Mouse (Mus musculus): ENCODE results near the gene Grin3b. TPM values are rescaled to one million over a fixed set of nuclear protein-coding genes. Genes with fewer than 3 reads are reported as not detected.

Grin3b gene
- polyA plus RNA-seq (2015; fragmentation: Nextera tagmentation; extraction: Ambion mirVana): 0.08 TPM in 1 of 2 replicates, not detected in the other

GRCm38 (mm10) chr10:79970415-79971182 lies at the start of gene Grin3b:
Gene Grin3b, plus strand, starts transcription at chr10:79970715.
- no peak within 1 kb of the TSS for H3K27ac ChIP-seq (ENCODE audit: low read length)
- peak within 1 kb of the TSS; percentile 40 for H3K4me2 ChIP-seq (ENCODE audit: low read depth, low read length)
- no peaks in the 10 kb centered on the region; the same call in none of the 2 replicates for H3K9me3 ChIP-seq (replicated peaks; ENCODE audit: control insufficient read depth, low read length)
- no peak for ATAC-seq (ENCODE audit: low read depth)
- 9% methylated on average over 33 of the region's 47 CpGs for WGBS (ENCODE audit: insufficient replicate concordance)
- H3K4me3 ChIP-seq (ENCODE audit: low read depth, low read length): peak within 1 kb of the TSS; percentile 16
- peaks cover 35% of the 10 kb centered on the region for H3K27me3 ChIP-seq (ENCODE audit: control insufficient read depth, insufficient read depth, low read depth, low read length)
- no peak within 1 kb of the TSS for H3K9ac ChIP-seq (ENCODE audit: low read depth, low read length)
- H3K4me1 ChIP-seq (ENCODE audit: control insufficient read depth, low read depth, low read length): peaks cover 3% of the 10 kb centered on the region
- H3K36me3 ChIP-seq (ENCODE audit: control insufficient read depth, insufficient read depth): peaks cover 16% of the 10 kb centered on the region

DNA sequence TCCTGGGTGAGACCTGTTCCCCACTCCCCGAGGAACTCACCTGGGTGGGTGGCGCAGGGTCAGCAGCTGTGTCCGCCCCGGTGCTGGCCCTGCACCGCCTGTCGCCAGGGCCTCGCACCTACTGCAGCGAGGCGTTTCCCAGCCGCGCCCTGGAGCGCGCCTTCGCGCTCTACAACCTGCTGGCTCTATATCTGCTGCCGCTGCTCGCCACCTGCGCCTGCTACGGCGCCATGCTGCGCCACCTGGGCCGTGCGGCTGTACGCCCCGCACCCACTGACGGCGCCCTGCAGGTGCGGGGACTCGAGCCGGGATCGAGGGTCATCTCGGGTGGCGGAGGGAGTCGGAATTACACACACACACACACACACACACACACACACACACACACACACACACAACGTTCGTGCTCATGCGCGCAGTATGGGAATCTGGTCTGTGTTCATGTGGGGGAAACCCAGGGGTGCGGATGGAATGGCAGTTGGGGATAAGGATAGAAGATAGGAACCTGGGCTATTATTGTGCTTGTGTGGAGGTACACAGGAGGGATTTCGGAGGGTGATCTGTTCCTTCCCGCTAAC lies 49.5 kb upstream of the Grin3b start, which contains the start of gene R3hdm4:
R3hdm4 (minus strand) TSS at position 251 of the 578 bp plus-strand sequence.
- Histone ChIP-seq H3K36me3 (ENCODE audit: control insufficient read depth, insufficient read depth) (no peaks in the 10 kb centered on the region), H3K27ac (ENCODE audit: low read length) (no peak within 1 kb of the TSS), H3K27me3 (ENCODE audit: control insufficient read depth, insufficient read depth, low read depth, low read length) (peaks cover 62% of the 10 kb centered on the region), H3K4me3 (ENCODE audit: low read depth, low read length) (peak within 1 kb of the TSS; percentile 21; the same call in 1 of the 2 replicates), H3K4me2 (ENCODE audit: low read depth, low read length) (peak within 1 kb of the TSS; percentile 33), H3K9me3 (replicated peaks; ENCODE audit: control insufficient read depth, low read length) (no peaks in the 10 kb centered on the region), H3K4me1 (ENCODE audit: control insufficient read depth, low read depth, low read length) (peaks cover 47% of the 10 kb centered on the region), H3K9ac (ENCODE audit: low read depth, low read length) (no peak within 1 kb of the TSS)
- WGBS (ENCODE audit: insufficient replicate concordance): 9% methylated on average over 41 of the region's 41 CpGs
- ATAC-seq (ENCODE audit: low read depth): no peak

GRCm38 (mm10) chr10:79921572-79921971 lies 48.9 kb upstream of the Grin3b start:
- peaks cover 62% of the 10 kb centered on the region for H3K27me3 ChIP-seq (ENCODE audit: control insufficient read depth, insufficient read depth, low read depth, low read length)
- no peaks in the 10 kb centered on the region for H3K9me3 ChIP-seq (replicated peaks; ENCODE audit: control insufficient read depth, low read length)
- peaks cover 49% of the 10 kb centered on the region for H3K4me1 ChIP-seq (ENCODE audit: control insufficient read depth, low read depth, low read length)
- no peak overlapping the region for H3K9ac ChIP-seq (ENCODE audit: low read depth, low read length)
- H3K4me2 ChIP-seq (ENCODE audit: low read depth, low read length): peak overlapping the region; percentile 33
- H3K36me3 ChIP-seq (ENCODE audit: control insufficient read depth, insufficient read depth): no peaks in the 10 kb centered on the region
- 9% methylated on average over 34 of the region's 34 CpGs for whole genome bisulfite sequencing (ENCODE audit: insufficient replicate concordance)
- no peak overlapping the region for H3K27ac ChIP-seq (ENCODE audit: low read length)
- no peak for ATAC-seq (ENCODE audit: low read depth)
- peak overlapping the region; percentile 21; the same call in 1 of the 2 replicates for H3K4me3 ChIP-seq (ENCODE audit: low read depth, low read length)

DNA sequence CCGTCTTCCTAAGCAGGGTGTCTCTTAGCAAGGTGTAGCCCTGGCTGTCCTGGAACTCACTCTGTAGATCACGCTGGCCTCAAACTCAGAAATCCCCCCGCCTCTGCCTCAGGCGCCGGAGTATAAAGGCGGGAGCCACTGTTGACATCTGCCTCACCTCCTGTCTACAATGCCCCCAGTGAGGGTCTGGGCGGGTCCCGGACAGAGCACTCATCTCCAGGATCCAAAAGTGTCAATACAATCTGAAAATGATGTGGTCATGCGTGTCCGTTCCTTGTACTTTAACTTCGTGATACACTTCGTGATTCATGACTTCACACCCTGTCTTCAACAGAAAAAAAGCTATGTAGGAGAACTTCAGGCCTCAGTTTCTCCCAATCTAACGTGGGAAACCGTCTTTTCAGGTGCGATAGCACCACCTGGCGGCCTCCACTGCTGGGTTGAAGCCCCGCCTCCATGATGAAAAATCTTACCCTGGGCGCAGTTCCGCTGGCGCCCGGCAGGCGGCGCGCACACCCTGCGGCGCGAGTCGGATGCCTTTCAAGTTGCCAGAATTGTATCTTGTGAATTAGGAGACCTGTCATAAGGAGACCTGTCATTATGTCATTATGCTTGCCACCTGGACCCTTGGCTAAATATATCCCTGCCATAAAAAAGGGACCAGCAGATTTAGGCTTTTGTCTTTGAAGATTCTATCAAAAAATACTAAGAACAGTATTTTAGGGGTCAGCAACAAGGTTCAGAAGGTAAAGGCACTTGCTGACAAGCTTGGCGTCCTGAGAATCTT lies 45.3 kb upstream of the Grin3b start:
- WGBS (ENCODE audit: insufficient replicate concordance): 14% methylated on average over 29 of the region's 29 CpGs
- no peak overlapping the region; the same call in 1 of the 2 replicates for H3K4me3 ChIP-seq (ENCODE audit: low read depth, low read length)
- H3K27me3 ChIP-seq (ENCODE audit: control insufficient read depth, insufficient read depth, low read depth, low read length): peaks cover 32% of the 10 kb centered on the region
- no peak overlapping the region for H3K9ac ChIP-seq (ENCODE audit: low read depth, low read length)
- peak; percentile 3; the same call in 1 of the 2 replicates for ATAC-seq (ENCODE audit: low read depth)
- H3K4me1 ChIP-seq (ENCODE audit: control insufficient read depth, low read depth, low read length): peaks cover 45% of the 10 kb centered on the region
- peak overlapping the region; percentile 91 for H3K4me2 ChIP-seq (ENCODE audit: low read depth, low read length)
- H3K9me3 ChIP-seq (replicated peaks; ENCODE audit: control insufficient read depth, low read length): no peaks in the 10 kb centered on the region
- peak overlapping the region; percentile 70; the same call in 1 of the 2 replicates for H3K27ac ChIP-seq (ENCODE audit: low read length)
- no peaks in the 10 kb centered on the region for H3K36me3 ChIP-seq (ENCODE audit: control insufficient read depth, insufficient read depth)

- peak overlapping the region; percentile 91 for H3K4me2 ChIP-seq (ENCODE audit: low read depth, low read length)
- peaks cover 25% of the 10 kb centered on the region for H3K27me3 ChIP-seq (ENCODE audit: control insufficient read depth, insufficient read depth, low read depth, low read length)
- H3K9me3 ChIP-seq (replicated peaks; ENCODE audit: control insufficient read depth, low read length): no peaks in the 10 kb centered on the region
- peak overlapping the region; percentile 87 for H3K9ac ChIP-seq (ENCODE audit: low read depth, low read length)
- no peaks in the 10 kb centered on the region for H3K36me3 ChIP-seq (ENCODE audit: control insufficient read depth, insufficient read depth)
- peaks cover 40% of the 10 kb centered on the region for H3K4me1 ChIP-seq (ENCODE audit: control insufficient read depth, low read depth, low read length)
- 11% methylated on average over 15 of the region's 15 CpGs for WGBS (ENCODE audit: insufficient replicate concordance)
- H3K27ac ChIP-seq (ENCODE audit: low read length): peak overlapping the region; percentile 70
- H3K4me3 ChIP-seq (ENCODE audit: low read depth, low read length): peak overlapping the region; percentile 84
- ATAC-seq (ENCODE audit: low read depth): no peak
These were observed 44.6 kb upstream of the Grin3b start for GRCm38 (mm10) chr10:79925785-79926490.

DNA sequence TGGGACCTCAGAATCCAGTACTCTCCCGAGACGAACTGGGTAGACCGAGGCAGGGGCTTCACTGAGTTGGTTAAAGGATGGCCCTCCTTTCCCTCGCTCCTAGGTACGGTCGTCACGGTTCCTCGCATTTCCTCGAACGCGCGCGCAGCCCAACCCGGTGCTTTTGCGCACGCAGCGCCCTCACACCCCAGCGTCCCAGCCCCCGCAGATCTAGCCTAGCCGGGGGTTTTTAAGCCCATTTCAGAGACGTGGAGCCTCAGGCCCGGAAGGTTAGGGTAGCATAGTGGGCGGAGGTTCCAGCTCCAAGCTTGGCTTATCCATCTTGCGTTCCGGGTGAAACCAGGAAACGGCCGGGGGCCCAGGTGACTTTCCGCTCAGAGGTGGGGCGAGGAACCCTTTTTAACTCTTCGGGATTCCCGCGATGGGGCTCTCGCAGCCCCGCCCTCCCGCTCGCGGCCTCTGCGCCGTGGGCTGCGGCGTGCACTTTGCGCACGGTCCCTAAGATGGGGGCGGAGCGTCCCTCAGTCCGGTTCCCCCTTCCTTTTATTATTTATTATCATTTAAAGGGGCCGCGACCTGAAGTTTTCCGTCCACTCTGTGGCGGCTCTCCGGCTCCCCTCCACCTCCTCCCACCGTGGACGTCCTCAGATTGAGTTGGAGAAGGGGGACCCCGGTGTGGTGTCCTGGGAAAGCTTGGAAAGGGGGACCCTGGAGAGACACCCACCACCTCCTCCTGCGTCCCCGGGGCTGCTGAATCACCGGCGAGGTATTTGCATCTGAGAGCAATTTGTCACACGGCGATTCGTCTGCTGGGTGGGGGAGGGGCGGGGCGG lies 43.8 kb upstream of the Grin3b start, which contains the start of gene Arid3a:
Arid3a (plus strand) TSS at position 553 of the 833 bp plus-strand sequence.
- H3K4me3 ChIP-seq (ENCODE audit: low read depth, low read length): peak within 1 kb of the TSS; percentile 84
- H3K27me3 ChIP-seq (ENCODE audit: control insufficient read depth, insufficient read depth, low read depth, low read length): peaks cover 17% of the 10 kb centered on the region
- H3K36me3 ChIP-seq (ENCODE audit: control insufficient read depth, insufficient read depth): no peaks in the 10 kb centered on the region
- ATAC-seq (ENCODE audit: low read depth): peak; percentile 76
- peak within 1 kb of the TSS; percentile 88 for H3K27ac ChIP-seq (ENCODE audit: low read length)
- WGBS (ENCODE audit: insufficient replicate concordance): under 1% methylated on average over 63 of the region's 63 CpGs
- H3K9me3 ChIP-seq (replicated peaks; ENCODE audit: control insufficient read depth, low read length): no peaks in the 10 kb centered on the region
- H3K4me1 ChIP-seq (ENCODE audit: control insufficient read depth, low read depth, low read length): peaks cover 33% of the 10 kb centered on the region
- peak within 1 kb of the TSS; percentile 87 for H3K9ac ChIP-seq (ENCODE audit: low read depth, low read length)
- peak within 1 kb of the TSS; percentile 91 for H3K4me2 ChIP-seq (ENCODE audit: low read depth, low read length)

DNA sequence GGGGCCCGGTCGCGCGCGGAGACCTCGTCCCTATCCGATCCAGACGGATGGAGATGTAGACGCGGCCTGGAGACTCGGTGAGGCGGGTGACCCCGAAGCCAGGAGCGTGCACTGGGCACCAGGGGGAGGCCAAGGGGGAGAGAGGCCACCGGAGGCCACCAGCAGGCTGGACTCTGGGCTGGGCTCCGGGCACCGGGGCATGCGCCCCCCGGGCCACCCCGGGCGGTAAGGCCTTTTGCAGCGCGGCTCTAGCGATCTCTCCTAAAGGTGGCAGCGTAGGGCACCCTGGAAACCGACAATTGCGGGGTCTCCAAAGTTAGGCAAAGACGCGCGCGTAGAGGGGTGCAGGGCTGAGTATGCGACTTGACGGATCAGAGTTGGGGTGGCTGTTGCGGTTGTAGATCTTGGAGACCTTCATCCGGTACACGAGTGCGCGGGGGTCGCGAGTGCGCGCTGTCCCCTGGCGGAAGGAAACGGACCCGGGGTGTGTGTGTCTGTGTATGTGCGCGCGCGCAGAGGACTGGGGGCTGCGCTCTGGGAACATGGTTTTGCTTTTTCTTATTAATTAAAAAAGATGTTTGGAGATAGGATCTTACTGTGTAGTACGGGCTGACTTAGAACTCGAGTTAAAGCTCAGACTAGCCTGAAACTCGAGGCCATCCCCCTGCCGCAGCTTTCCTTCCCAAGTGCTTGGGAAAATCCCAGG lies 43.0 kb upstream of the Grin3b start:
- peaks cover 39% of the 10 kb centered on the region for H3K4me1 ChIP-seq (ENCODE audit: control insufficient read depth, low read depth, low read length)
- ATAC-seq (ENCODE audit: low read depth): peak; percentile 17
- H3K27me3 ChIP-seq (ENCODE audit: control insufficient read depth, insufficient read depth, low read depth, low read length): peaks cover 9% of the 10 kb centered on the region
- peak overlapping the region; percentile 91 for H3K4me2 ChIP-seq (ENCODE audit: low read depth, low read length)
- H3K9me3 ChIP-seq (replicated peaks; ENCODE audit: control insufficient read depth, low read length): no peaks in the 10 kb centered on the region
- no peaks in the 10 kb centered on the region for H3K36me3 ChIP-seq (ENCODE audit: control insufficient read depth, insufficient read depth)
- H3K4me3 ChIP-seq (ENCODE audit: low read depth, low read length): peak overlapping the region; percentile 84
- H3K9ac ChIP-seq (ENCODE audit: low read depth, low read length): peak overlapping the region; percentile 87
- under 1% methylated on average over 54 of the region's 54 CpGs for WGBS (ENCODE audit: insufficient replicate concordance)
- peak overlapping the region; percentile 88 for H3K27ac ChIP-seq (ENCODE audit: low read length)
